Mouse (Mus musculus): Measurements from ENCODE around the gene Alpk3. TPM values are rescaled to one million over a fixed set of nuclear protein-coding genes. Genes with fewer than 3 reads are reported as not detected.
"Not testable (repeated sequence)": the region's sequence is repeated elsewhere in the genome, so short reads cannot be mapped to it uniquely, and the experiment has no call there.

Alpk3 gene
- total RNA-seq, 1 experiment from 2014 or later, result 0.06 TPM

DNA sequence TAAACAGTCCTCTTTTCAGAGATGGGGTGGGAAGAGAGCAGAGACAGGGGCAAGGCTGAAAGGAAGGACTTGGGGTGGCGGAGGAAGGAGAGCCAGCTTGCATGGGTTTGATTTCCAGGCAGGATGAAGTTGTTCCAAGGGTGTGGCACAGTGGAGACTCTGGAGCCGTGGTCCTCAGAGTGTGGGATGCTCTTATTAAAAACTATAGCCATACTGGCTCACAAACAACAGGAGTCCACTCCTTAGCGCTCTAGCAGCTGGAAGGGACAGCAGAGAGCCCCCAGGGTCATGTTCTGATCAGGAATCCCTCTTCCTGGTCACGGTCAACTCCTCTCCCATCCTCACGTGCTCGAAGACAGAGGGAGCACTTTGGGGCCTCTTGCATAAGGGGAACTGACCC is 76.0 kb downstream of the Alpk3 start:
- no peak for DNase-seq

DNA sequence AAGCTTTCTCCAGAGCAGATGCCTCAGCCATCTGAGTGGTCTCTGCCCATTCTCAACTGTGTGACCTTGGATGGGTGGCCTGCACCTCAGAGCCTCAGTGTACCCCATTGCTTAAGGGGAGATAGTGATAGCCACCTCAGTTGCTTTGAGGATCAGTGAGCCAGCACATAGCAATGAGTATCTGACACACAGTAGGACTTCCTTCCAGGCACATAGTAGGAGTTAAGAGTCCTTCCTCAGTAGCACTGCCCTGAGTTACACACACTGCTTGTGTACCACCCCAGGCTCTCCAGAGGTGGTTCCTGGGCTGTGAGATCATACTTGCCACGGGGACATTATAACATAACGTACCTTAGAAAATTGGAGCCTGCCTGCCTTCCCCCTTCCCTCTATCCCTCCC is 76.5 kb downstream of the Alpk3 start:
- DNase-seq, result no peak

DNA sequence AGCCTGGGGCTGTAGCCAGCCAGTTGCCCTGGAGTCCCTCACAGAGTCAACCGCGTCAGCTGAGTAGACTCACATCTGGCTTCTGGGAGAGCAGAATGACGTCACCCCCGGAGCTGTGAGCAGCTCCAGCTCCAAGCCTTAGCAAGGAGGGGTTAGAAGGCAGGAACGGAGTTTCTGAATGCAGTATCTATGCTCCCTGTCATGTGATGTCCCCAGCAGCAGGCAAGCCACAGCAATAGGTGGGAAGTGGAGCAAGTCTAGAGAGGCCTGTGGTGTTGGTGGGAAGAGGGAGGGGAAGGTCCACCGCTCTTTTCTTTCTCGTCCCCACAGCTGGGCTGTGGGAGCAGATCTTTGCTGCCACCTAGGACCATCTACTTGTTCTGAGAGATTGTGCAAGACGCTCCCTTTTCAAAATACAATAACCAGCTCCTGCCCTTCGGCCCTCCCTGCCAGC is 77.2 kb downstream of the Alpk3 start:
- DNase-seq, result peak; percentile 70

DNA sequence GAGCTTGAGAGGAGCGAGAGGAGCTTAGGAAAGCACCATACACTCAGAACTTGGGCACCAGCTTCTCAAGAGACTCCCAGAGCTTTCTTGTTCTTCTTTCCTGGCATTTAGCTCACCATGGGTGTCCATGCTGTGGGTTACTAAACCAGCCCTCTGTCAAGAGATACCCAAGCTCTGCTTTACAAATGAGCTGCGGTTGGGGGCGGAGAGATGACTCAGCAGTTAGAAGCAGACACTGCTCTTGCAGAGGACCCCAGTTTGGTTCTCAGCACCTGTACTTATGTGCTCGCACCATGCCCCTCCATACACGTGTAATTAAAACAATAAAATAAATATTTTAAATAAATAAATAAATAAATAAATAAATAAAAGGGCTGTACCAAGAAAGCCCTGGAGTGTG is 79.9 kb downstream of the Alpk3 start:
- DNase-seq, result no peak

DNA sequence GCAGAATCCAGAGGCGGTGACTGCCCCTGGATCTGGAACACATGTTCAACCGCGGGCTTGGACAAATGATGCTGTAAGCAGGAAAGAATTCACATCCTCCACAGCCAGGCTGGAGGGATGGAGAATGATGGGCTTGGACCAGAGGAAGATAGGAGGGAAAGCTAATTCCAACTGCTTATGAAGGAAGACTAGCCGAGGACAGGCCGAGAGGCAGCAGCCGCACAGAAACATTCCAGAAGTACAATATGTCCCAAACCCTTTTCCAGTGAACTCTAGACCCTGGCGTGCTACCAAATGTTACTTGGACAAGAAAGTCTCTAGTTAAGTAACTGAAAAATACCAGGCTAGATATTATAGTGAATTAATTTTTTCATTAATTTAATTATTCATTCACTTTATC is 81.7 kb downstream of the Alpk3 start:
- no peak for DNase-seq

DNA sequence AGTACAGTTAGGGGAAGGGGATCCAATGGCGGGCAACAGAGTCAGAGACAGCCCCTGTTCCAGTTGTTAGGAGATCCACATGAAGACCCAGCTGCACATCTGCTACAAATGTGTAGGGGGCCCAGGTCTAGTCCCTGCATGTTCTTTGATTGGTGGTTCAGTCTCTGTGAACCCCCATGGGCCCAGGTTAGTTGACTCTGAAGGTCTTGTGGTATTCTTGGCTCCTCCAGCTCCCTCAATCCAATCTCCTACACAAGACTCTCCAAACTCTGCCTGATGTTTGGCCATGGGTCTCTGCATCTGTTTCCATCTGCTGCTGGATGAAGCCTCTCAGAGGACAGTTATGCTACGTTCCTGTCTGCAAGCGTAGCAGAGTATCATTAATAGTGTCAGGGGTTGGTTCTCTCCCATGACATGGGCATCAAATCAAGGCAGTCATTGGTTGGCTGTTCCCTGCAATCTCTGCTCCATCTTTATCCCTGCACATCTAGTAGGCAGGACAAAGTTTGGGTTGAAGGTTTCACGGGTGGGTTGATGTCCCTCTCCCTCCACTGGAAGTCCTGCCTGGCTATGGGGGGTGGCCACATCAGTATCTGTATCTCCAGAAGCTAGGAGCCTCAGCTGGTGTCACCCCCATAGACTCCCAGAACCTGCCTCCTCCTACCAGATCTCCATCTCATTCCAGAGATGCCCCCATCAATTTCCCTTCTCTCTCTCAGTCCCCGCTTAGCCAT is 82.4 kb downstream of the Alpk3 start:
- no peak for DNase-seq

DNA sequence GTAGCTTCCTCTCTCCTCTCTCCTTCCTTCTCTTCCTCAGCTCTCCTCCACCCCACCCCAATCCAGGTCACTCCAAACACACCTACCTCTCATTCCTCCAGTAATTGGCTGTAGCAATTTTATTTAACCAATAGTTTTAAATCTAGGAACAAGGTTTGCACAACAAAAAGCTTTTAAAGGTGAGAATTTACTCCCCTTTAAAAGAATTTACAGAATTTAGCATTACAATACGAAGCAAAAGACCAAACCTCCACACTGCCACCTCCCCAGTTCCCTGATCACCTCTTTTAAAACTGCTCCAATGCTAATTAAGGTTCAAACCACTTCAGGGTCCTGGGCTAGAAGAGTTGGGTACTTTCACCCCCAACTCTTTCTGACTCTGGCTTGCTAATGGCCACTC is 84.1 kb downstream of the Alpk3 start:
- no peak for DNase-seq

DNA sequence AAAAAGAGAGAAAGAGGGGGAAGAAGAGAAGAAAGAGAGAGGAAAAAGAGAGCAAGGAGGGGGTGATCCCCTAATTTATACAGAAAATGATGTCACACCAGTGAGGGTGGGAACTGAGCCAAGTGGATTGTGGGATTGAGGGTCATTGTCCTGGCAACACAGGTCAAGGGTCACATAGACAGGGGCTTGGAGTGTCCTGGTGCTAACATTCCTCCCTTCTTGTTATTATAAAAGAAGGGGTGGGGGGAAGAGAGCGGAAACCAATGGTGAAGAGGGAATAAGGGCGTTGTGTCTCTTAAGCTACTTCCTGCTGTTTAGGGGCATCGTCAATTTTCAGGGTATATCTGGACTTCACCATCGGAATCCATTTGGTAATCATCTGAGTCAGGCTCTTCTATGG is 85.7 kb downstream of the Alpk3 start:
- DNase-seq, result not testable (repeated sequence)

DNA sequence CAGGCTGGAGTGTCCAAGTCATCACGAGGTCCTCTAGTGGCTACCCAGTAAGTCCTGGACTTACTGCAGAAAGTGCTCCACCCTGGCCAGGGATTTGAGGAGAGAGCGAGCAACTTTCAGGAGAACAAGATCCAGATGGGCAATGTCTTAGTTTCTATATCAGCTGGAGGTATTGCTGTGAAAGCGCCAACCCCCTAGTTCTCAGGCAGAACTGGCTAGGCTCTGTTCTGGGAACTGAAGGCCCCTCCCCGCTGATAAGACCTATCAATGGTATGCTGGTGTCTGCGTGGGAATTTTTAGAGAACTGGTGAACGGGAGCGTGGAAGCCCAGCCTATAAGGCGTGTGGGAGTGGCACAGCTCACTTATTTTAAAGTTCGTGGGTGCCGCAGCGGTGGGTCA is 92.4 kb downstream of the Alpk3 start:
- no peak for DNase-seq

DNA sequence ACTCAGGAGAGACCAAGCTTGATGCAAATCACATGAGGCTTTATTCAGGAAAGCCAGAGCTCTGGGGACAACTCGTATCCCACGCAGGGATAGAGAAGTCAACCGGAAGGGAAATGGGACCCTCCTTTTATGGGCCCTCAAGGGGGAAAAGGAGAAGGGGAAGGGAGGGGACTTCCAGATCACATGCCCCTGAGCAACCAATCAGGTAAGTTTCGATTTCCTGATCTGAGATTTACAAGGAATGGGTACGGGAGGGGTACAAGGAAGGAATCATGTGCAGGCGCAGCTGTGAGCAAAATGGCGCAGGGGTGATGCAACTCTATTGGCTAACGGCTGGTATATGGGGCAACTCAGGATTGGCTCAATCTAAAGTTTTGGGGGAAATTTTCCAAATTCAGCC is 93.8 kb downstream of the Alpk3 start:
- no peak for DNase-seq

DNA sequence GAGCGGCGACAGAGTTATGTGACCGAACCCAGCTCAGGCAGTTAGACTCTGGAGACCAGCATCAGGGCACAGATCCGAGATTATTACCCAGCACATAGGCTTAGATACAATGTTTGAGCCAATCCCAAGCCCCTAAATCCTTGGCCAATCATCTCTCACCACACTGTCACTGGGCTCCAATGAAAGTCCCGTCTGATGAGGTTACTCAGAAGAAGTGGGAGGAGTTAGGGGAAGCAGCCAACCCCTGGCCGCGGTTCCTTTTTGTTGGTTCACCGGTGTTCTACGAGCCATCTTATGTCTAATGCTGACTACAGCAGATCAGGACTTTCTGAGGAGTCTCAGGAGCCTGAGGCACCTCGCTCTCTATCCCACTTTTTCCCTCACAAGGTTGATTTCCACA is 94.9 kb downstream of the Alpk3 start:
- DNase-seq, result no peak

DNA sequence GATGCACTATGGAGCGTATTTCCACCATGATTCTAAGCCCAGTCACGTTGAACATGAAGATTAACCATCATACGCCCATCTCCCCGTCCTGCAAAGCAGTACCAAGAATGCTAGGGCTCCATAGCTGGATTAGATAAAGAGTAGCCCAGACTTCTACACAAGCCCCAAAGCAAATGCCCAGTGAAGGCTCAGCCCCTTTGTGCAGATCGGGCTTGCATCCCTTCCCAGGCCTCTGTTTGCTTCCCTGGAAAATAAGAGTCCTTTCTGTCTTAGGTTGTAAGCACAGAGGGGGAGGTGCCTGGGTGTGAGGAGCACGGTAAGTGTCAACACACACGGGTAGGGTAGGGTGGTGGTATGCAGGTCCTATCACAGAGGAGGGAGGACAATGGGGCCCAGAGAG is 95.4 kb downstream of the Alpk3 start:
- DNase-seq, result no peak

DNA sequence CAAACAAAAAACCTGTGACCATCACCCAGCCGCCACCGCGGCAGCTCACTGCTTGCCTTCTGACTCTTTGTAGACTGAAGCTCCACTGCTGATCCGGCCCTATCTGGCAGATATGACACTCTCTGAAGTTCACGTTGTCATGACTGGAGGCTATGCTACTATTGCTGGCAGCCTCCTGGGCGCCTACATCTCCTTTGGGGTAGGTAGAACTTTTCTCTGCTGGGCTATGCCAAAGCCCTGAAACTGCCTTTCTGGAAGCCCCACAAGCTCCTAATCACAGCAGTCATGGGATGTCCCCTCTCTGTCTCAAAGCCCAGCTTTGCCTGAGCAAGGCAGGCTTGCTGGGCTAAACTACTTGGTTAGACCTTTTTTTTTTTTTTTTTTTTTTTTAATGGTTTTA is 95.9 kb downstream of the Alpk3 start:
- DNase-seq, result no peak

DNA sequence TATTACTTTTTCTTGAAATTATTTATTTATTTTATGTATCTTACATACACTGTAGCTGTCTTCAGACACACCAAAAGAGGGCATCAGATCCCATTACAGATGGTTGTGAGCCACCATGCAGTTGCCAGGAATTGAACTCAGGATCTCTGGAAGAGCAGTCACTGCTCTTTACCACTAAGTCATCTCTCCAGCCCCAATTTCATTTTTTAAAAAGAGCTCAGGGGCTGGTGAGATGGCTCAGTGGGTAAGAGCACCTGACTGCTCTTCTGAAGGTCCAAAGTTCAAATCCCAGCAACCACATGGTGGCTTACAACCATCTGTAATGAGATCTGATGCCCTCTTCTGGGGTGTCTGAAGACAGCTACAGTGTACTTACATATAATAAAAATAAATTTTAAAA is 96.8 kb downstream of the Alpk3 start:
- DNase-seq, result not testable (repeated sequence)

DNA sequence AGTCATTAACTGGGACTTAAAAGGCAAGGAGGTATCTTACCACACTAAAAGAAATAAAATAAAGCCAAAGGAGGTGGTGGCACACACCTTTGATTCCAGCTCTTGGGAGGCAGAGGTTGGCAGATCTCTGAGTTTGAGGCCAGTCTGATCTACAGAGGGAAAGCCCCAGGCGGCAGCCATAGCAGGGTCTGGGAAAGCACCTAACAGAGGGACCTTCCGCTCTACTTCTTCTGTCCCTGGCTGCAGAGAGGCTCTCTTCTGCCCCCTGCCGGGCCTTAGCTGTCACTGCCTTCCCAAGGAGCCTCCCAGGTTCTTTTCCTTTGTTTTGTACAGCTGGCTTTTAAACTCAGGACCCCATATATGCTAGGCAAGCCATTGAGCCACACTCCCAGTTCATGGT is 97.6 kb downstream of the Alpk3 start:
- DNase-seq, result peak; percentile 65

Other genes with a start within 250 kb of the Alpk3 start
- gene Iqgap1, start 231.6 kb upstream of the Alpk3 start, total RNA-seq (2021), result 87.7 and 126 TPM in 2 replicates
- gene Zscan2, start 196.7 kb upstream of the Alpk3 start, total RNA-seq (2021), result 8.0 and 8.7 TPM in 2 replicates
- gene Wdr73, start 156.3 kb upstream of the Alpk3 start, total RNA-seq (2021), result 16.7 and 22.4 TPM in 2 replicates
- gene Nmb, start 152.5 kb upstream of the Alpk3 start, total RNA-seq (2021), result 1.9 TPM in 1 of 2 replicates, not detected in the other
- gene Sec11a, start 109.8 kb upstream of the Alpk3 start, total RNA-seq (2021), result 88.8 and 100 TPM in 2 replicates
- 26.8 and 28.7 TPM in 2 replicates for gene Zfp592, start 63.9 kb upstream of the Alpk3 start, total RNA-seq (2021)
- gene Slc28a1, start 57.2 kb downstream of the Alpk3 start, total RNA-seq (2021), result 0.15 TPM in 1 of 2 replicates, not detected in the other
- 29.9 and 34.0 TPM in 2 replicates for gene Pde8a, start 156.0 kb downstream of the Alpk3 start, total RNA-seq (2021)

All from adrenal gland, postnatal 25 days (tissue).